Mouse (Mus musculus): ENCODE data around the gene Srrm3. TPM values are rescaled to one million over a fixed set of nuclear protein-coding genes. Genes with fewer than 3 reads are reported as not detected.

Gene Srrm3
- polyA plus RNA-seq, 1 experiment from 2014 or later = 2.6 TPM

DNA sequence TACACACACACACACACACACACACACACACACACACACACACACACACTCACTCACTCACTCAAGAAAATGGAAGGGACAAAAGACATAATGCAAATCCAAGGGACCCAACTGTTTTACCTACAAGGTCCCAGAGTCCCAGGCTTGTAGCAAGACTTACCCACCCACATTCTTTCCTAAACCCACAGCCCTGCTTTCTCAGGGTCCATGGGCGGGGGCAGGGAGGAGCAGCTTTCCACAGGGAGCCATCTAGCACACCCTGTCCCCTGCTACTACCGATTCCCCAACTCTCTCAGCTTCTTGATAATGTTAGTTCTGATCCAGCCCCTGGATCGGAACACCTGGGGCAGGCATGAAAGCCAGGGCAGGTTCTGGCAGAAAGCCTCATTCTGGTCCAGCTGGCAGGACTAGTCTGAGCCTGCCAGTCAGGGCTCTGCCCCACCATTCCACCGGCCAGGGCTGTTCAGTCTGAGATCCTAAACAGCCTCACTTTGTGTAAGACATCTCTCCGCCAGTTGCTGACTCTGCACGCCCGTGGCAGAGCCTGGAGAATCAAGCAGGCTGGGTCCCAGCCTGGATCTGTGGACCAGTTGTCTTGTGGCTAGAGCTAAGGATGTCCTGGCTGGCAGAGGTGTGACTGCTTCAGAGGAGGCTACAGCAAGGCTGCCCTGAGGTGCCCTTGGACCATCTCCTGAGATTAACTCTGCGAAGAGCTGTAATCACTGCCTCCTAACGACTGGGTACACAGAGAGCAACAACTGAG lies 86.1 kb downstream of the Srrm3 start:
- H3K9ac ChIP-seq (ENCODE audit: low read depth, low read length) = no peak overlapping the region
- H3K27ac ChIP-seq (ENCODE audit: low read length) = no peak overlapping the region
- H3K4me3 ChIP-seq (ENCODE audit: low read length) = no peak overlapping the region
- H3K9me3 ChIP-seq (ENCODE audit: control insufficient read depth, low read length) = no peaks in the 10 kb centered on the region
- H3K4me1 ChIP-seq (ENCODE audit: control insufficient read depth, insufficient read depth, low read length) = peaks cover 6% of the 10 kb centered on the region; the same call in 1 of the 2 replicates
- 42% methylated on average over 9 of the region's 9 CpGs for WGBS
- no peak overlapping the region for H3K4me2 ChIP-seq (ENCODE audit: low read depth, low read length)
- H3K27me3 ChIP-seq (replicated peaks; ENCODE audit: control insufficient read depth, insufficient read depth, low read length) = peaks cover 4% of the 10 kb centered on the region; the same call in 1 of the 2 replicates
- ATAC-seq = no peak
- H3K36me3 ChIP-seq (ENCODE audit: control insufficient read depth, insufficient read depth, low read length) = no peaks in the 10 kb centered on the region

DNA sequence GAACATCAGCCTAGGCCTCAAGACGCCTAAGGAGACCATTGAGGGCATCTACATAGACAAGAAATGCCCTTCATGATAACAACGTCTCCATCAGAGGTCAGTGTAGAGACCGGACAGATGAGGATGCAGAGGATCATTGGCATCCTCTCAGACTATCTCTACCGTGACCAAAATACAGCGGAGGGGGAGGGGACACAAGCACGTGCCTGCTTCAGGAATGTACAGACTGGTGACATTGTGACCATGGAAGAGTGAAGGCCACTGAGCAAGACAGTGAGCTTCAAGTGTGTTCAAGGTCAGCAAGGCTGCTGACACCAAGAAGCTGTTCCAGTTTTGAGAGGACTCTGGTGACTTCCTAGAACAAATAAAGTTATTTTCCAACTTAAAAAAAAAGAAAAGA lies 88.3 kb downstream of the Srrm3 start:
- Histone ChIP-seq H3K9ac (ENCODE audit: low read depth, low read length) (no peak overlapping the region), H3K4me1 (ENCODE audit: control insufficient read depth, insufficient read depth, low read length) (no peaks in the 10 kb centered on the region), H3K27ac (ENCODE audit: low read length) (no peak overlapping the region), H3K27me3 (replicated peaks; ENCODE audit: control insufficient read depth, insufficient read depth, low read length) (no peaks in the 10 kb centered on the region), H3K9me3 (ENCODE audit: control insufficient read depth, low read length) (no peaks in the 10 kb centered on the region), H3K4me2 (ENCODE audit: low read depth, low read length) (no peak overlapping the region), H3K4me3 (ENCODE audit: low read length) (no peak overlapping the region), H3K36me3 (ENCODE audit: control insufficient read depth, insufficient read depth, low read length) (no peaks in the 10 kb centered on the region)
- WGBS = 84% methylated on average over 6 of the region's 6 CpGs
- ATAC-seq = no peak

DNA sequence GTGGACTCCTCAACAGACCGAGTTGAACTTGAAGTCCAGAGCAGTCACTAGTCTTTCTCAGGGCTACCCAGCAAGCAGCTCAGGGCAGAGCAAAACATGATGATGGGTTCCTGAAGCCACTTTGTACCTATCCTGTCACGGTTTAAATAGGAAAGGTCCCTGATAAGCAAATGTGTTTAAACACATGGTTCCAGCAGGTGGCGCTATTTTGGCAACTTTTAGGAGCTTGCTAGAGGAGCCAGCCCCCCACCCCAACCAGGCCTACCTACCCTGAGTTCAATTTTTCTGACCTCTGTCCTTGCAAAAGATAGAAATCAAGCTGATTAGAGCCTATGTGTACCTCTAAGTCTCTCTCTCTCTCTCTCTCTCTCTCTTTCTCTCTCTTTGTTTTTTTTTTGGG lies 91.3 kb downstream of the Srrm3 start:
- Histone ChIP-seq H3K27ac (ENCODE audit: low read length) (no peak overlapping the region), H3K4me2 (ENCODE audit: low read depth, low read length) (no peak overlapping the region), H3K9ac (ENCODE audit: low read depth, low read length) (no peak overlapping the region), H3K4me1 (ENCODE audit: control insufficient read depth, insufficient read depth, low read length) (peaks cover 1% of the 10 kb centered on the region), H3K27me3 (replicated peaks; ENCODE audit: control insufficient read depth, insufficient read depth, low read length) (no peaks in the 10 kb centered on the region), H3K9me3 (ENCODE audit: control insufficient read depth, low read length) (no peaks in the 10 kb centered on the region), H3K36me3 (ENCODE audit: control insufficient read depth, insufficient read depth, low read length) (no peaks in the 10 kb centered on the region), H3K4me3 (ENCODE audit: low read length) (no peak overlapping the region)
- WGBS = 23% methylated on average over 3 of the region's 3 CpGs
- ATAC-seq = no peak

DNA sequence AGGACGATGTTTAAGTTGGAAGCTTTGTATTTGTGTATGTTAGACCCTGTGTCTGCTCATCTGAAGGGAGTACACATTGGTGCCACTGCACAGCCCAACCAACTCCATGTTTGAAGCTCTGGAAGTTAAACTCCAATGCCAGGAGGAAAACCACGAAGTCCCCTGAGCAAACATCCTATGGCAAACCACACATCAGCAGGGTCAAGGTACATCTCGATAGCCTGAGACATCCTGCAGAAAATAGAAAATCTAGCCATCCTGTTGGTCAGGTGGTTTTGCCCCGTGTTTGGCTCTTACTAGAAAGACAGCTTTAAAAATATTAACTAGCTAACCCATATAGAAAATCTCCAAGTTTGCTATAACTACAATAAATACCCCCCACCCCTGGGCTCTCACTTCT lies 92.3 kb downstream of the Srrm3 start:
- Histone ChIP-seq H3K27me3 (replicated peaks; ENCODE audit: control insufficient read depth, insufficient read depth, low read length) (no peaks in the 10 kb centered on the region), H3K27ac (ENCODE audit: low read length) (no peak overlapping the region), H3K4me1 (ENCODE audit: control insufficient read depth, insufficient read depth, low read length) (peaks cover 8% of the 10 kb centered on the region), H3K9ac (ENCODE audit: low read depth, low read length) (no peak overlapping the region), H3K4me2 (ENCODE audit: low read depth, low read length) (no peak overlapping the region), H3K9me3 (ENCODE audit: control insufficient read depth, low read length) (no peaks in the 10 kb centered on the region), H3K4me3 (ENCODE audit: low read length) (no peak overlapping the region), H3K36me3 (ENCODE audit: control insufficient read depth, insufficient read depth, low read length) (no peaks in the 10 kb centered on the region)
- no peak for ATAC-seq
- 54% methylated on average over 4 of the region's 4 CpGs for WGBS

DNA sequence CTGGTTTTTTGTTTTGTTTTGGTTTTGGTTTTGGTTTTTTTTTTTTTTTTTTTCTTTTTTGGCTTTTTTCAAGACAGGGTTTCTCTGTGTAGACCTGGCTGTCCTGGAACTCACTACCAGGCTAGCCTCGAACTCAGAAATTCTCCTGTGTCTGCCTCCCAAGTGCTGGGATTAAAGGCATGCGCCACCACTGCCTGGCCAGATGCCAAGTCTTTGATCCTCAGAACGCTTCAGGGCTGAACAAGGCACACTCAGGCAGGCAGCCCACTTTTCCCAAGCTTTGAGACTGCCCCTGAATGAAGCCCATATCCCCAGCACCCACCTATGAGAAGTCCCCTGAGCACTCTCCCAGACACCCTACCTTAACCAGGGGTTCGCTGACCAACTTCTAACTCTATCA lies 93.1 kb downstream of the Srrm3 start:
- 57% methylated on average over 4 of the region's 4 CpGs for WGBS
- no peak for ATAC-seq

DNA sequence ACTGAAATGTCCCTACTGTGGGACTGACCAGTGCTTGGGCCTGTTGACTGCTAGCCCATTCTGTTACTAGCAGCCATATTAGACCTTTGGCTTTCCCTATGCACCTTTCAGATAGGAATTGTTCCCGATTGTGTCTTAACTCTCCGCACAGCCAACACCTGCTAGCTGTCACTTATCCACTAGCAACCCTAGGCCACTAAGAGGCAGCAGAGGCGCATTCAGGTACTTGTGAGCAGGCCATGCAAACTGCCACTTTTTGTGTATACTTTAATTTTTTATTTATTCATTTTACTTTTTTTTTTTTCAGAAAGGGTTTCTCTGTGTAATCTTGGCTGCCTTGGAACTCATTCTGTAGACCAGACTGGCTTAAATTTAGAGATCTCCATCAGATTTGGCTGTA lies 94.0 kb downstream of the Srrm3 start:
- WGBS = 84% methylated on average over 3 of the region's 3 CpGs
- H3K4me2 ChIP-seq (ENCODE audit: low read depth, low read length) = no peak overlapping the region
- H3K27ac ChIP-seq (ENCODE audit: low read length) = no peak overlapping the region
- peaks cover 8% of the 10 kb centered on the region for H3K4me1 ChIP-seq (ENCODE audit: control insufficient read depth, insufficient read depth, low read length)
- ATAC-seq = no peak
- no peaks in the 10 kb centered on the region for H3K27me3 ChIP-seq (replicated peaks; ENCODE audit: control insufficient read depth, insufficient read depth, low read length)
- no peaks in the 10 kb centered on the region for H3K36me3 ChIP-seq (ENCODE audit: control insufficient read depth, insufficient read depth, low read length)
- H3K4me3 ChIP-seq (ENCODE audit: low read length) = no peak overlapping the region
- no peaks in the 10 kb centered on the region for H3K9me3 ChIP-seq (ENCODE audit: control insufficient read depth, low read length)
- no peak overlapping the region for H3K9ac ChIP-seq (ENCODE audit: low read depth, low read length)

More for the DNA sequence above, 93.1 kb downstream of the Srrm3 start:
- no peaks in the 10 kb centered on the region for H3K27me3 ChIP-seq (replicated peaks; ENCODE audit: control insufficient read depth, insufficient read depth, low read length)
- H3K4me1 ChIP-seq (ENCODE audit: control insufficient read depth, insufficient read depth, low read length) = peaks cover 8% of the 10 kb centered on the region
- H3K9me3 ChIP-seq (ENCODE audit: control insufficient read depth, low read length) = no peaks in the 10 kb centered on the region
- H3K27ac ChIP-seq (ENCODE audit: low read length) = no peak overlapping the region
- no peak overlapping the region for H3K4me2 ChIP-seq (ENCODE audit: low read depth, low read length)
- no peak overlapping the region for H3K9ac ChIP-seq (ENCODE audit: low read depth, low read length)
- no peak overlapping the region for H3K4me3 ChIP-seq (ENCODE audit: low read length)
- no peaks in the 10 kb centered on the region for H3K36me3 ChIP-seq (ENCODE audit: control insufficient read depth, insufficient read depth, low read length)

DNA sequence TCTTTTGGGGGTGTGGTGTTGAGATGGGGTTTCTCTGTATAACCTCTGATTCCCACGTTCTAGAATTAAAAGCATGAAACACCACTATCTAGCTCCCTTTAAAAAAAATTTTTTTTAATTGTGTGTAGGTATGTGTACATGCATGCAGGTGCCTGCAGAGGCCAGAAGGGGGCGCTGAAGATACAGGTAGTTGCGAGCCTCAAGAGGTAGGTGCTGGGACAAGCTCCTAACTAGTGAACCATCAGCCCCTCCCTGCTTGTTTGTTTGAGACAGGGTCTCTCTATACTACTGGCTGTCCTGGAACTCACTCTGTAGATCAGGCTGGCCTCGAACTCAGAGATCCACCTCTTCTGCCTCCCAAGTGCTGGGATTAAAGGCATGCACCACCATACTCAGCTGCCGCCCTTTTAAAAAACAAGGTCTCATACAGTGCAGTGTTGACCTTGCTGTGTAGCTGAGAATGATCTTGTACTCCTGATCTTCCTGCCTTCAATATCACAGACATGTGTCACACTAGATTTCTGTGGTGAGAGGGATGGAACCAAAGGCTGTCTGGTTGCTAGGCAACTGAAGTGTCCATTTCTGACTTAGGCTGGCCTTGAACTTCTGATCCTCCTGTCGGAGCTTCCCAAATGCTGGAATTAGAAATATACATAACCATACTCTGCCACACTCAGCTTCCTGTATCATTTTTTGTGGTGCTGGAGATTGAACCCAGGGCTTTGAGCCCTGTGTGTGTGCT lies 94.8 kb downstream of the Srrm3 start:
- Histone ChIP-seq H3K9me3 (ENCODE audit: control insufficient read depth, low read length) (no peaks in the 10 kb centered on the region), H3K36me3 (ENCODE audit: control insufficient read depth, insufficient read depth, low read length) (no peaks in the 10 kb centered on the region), H3K4me3 (ENCODE audit: low read length) (no peak overlapping the region), H3K27ac (ENCODE audit: low read length) (no peak overlapping the region), H3K27me3 (replicated peaks; ENCODE audit: control insufficient read depth, insufficient read depth, low read length) (no peaks in the 10 kb centered on the region), H3K4me2 (ENCODE audit: low read depth, low read length) (no peak overlapping the region), H3K4me1 (ENCODE audit: control insufficient read depth, insufficient read depth, low read length) (peaks cover 8% of the 10 kb centered on the region), H3K9ac (ENCODE audit: low read depth, low read length) (no peak overlapping the region)
- 63% methylated on average over 6 of the region's 6 CpGs for WGBS
- no peak for ATAC-seq

DNA sequence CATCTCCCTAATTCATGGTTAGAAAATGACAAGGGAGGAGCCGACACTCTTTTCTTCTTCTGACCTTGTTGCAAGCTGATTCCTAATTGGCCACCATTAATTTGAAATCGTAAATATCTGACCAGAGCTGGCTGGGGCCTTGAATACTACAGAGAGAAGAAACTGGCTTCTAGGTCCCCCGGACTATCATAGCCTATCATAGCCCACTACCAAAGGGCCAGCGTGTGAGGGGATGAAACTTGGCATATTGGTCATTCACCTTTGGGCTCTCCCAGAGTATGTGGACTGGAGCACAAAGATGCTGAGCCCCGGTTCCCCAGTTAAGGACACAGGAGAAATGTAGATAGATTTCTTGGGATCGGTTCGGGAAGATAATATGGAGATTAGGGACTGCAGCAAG lies 96.4 kb downstream of the Srrm3 start:
- H3K9me3 ChIP-seq (ENCODE audit: control insufficient read depth, low read length) = no peaks in the 10 kb centered on the region
- peak; percentile 21; the same call in 1 of the 2 replicates for ATAC-seq
- peak overlapping the region; percentile 60 for H3K9ac ChIP-seq (ENCODE audit: low read depth, low read length)
- H3K4me2 ChIP-seq (ENCODE audit: low read depth, low read length) = peak overlapping the region; percentile 88
- H3K36me3 ChIP-seq (ENCODE audit: control insufficient read depth, insufficient read depth, low read length) = no peaks in the 10 kb centered on the region
- H3K27me3 ChIP-seq (replicated peaks; ENCODE audit: control insufficient read depth, insufficient read depth, low read length) = no peaks in the 10 kb centered on the region
- peak overlapping the region; percentile 54 for H3K27ac ChIP-seq (ENCODE audit: low read length)
- peaks cover 8% of the 10 kb centered on the region for H3K4me1 ChIP-seq (ENCODE audit: control insufficient read depth, insufficient read depth, low read length)
- 34% methylated on average over 7 of the region's 7 CpGs for WGBS
- H3K4me3 ChIP-seq (ENCODE audit: low read length) = peak overlapping the region; percentile 54

DNA sequence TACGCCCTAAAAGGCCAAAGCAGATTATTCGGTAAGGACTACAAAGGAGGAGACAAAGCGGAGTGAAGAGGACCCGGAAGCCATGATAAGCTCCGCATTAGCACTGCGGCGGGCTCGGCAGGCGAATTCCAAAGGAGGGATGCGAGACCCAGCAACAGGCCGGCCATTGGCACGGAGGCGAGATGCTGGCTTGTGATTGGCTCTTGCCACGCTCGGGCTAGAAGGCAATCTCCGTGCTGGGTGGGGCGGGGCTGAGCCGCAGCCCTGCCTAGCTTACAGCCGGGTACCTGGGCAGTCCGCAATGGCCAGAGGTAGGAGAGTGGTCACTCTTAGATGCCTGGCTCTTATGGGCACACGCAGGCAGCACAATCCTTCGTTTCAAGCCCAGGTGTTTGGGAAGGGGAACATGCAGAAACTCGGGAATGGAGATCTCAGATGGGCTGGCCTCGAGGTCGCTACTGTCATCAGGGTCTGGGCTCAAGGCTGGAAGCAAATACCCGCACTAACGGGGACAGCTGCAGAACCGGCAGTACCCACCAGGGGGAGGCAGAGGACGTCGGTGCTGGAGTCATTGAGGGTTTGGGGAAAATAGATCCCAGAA lies 97.0 kb downstream of the Srrm3 start:
- H3K9me3 ChIP-seq (ENCODE audit: control insufficient read depth, low read length) = no peaks in the 10 kb centered on the region
- H3K27ac ChIP-seq (ENCODE audit: low read length) = peak overlapping the region; percentile 54
- peak; percentile 97 for ATAC-seq
- H3K4me3 ChIP-seq (ENCODE audit: low read length) = peak overlapping the region; percentile 54
- WGBS = 2% methylated on average over 30 of the region's 30 CpGs
- H3K4me2 ChIP-seq (ENCODE audit: low read depth, low read length) = peak overlapping the region; percentile 88
- peaks cover 8% of the 10 kb centered on the region for H3K4me1 ChIP-seq (ENCODE audit: control insufficient read depth, insufficient read depth, low read length)
- H3K27me3 ChIP-seq (replicated peaks; ENCODE audit: control insufficient read depth, insufficient read depth, low read length) = no peaks in the 10 kb centered on the region
- no peaks in the 10 kb centered on the region for H3K36me3 ChIP-seq (ENCODE audit: control insufficient read depth, insufficient read depth, low read length)
- peak overlapping the region; percentile 60 for H3K9ac ChIP-seq (ENCODE audit: low read depth, low read length)

Measured in intestine, embryonic 16.5 days (tissue).